Mouse (Mus musculus) C2C12 (cell line): ENCODE data around the gene Acot4. TPM values are rescaled to one million over a fixed set of nuclear protein-coding genes. Genes with fewer than 3 reads are reported as not detected.
"Not testable (repeated sequence)": the region's sequence is repeated elsewhere in the genome, so short reads cannot be mapped to it uniquely, and the experiment has no call there.

ENCODE experiments used
- H3K27me3 ChIP-seq: one replicate; pipeline ENCODE4 v1.6.1; 2011; ENCODE audit not compliant: control insufficient read depth, insufficient read depth, insufficient read length
- H3K36me3 ChIP-seq: one replicate; pipeline ENCODE4 v1.6.1; 2011; ENCODE audit not compliant: control insufficient read depth, insufficient read depth
- H3K4me3 ChIP-seq: one replicate; pipeline ENCODE4 v1.5.1; 2011; ENCODE audit warnings: mild to moderate bottlenecking, control low read depth; ENCODE audit not compliant: poor library complexity, insufficient read depth, severe bottlenecking
- H3K79me2 ChIP-seq: one replicate; pipeline ENCODE4 v1.6.1; 2011; ENCODE audit not compliant: control insufficient read depth, insufficient read depth
- H3K79me3 ChIP-seq: one replicate; pipeline ENCODE4 v1.6.1; 2011; ENCODE audit warnings: low read depth, control low read depth
- H3ac ChIP-seq: one replicate; pipeline ENCODE3; 2011; ENCODE audit warnings: low read depth; ENCODE audit not compliant: control insufficient read depth, insufficient read length
- CEBPB ChIP-seq: IDR thresholded peaks from one replicate; pipeline ENCODE4 v1.6.1; 2011; ENCODE audit warnings: low read depth, mild to moderate bottlenecking, control low read depth, moderate library complexity
- CTCF ChIP-seq: IDR thresholded peaks from one replicate; pipeline ENCODE4 v1.5.1; 2011; ENCODE audit not compliant: control insufficient read depth, insufficient read depth, insufficient read length
- FOSL1 ChIP-seq: IDR thresholded peaks from one replicate; pipeline ENCODE4 v1.8.0; 2011; ENCODE audit warnings: mild to moderate bottlenecking, low read length; ENCODE audit not compliant: poor library complexity, insufficient read depth, severe bottlenecking
- MAX ChIP-seq: IDR thresholded peaks from one replicate; pipeline ENCODE4 v1.6.1; 2011; ENCODE audit warnings: mild to moderate bottlenecking, control low read depth
- MYOD1 ChIP-seq: IDR thresholded peaks from one replicate; pipeline ENCODE4 v1.6.1; 2011; ENCODE audit warnings: low read depth; ENCODE audit not compliant: control insufficient read depth, insufficient read length
- MYOG ChIP-seq: IDR thresholded peaks from one replicate; pipeline ENCODE4 v1.6.1; 2011; ENCODE audit not compliant: control insufficient read depth, insufficient read length; ENCODE audit errors: extremely low read depth
- USF1 ChIP-seq: IDR thresholded peaks from one replicate; pipeline ENCODE4 v1.6.1; 2011; ENCODE audit warnings: low read depth, mild to moderate bottlenecking, control low read depth, moderate library complexity
- polyA plus RNA-seq: library from polyadenylated mRNA; unstranded; fragments of >200 nt; fragmentation: generic; extraction: Trizol; gene quantifications from one replicate; pipeline ENCODE4 v1.2.1, GENCODE M21; 2012; ENCODE audit warnings: missing spikeins

The Acot4 gene
- polyA plus RNA-seq, 1 experiment: under 0.01 TPM

DNA sequence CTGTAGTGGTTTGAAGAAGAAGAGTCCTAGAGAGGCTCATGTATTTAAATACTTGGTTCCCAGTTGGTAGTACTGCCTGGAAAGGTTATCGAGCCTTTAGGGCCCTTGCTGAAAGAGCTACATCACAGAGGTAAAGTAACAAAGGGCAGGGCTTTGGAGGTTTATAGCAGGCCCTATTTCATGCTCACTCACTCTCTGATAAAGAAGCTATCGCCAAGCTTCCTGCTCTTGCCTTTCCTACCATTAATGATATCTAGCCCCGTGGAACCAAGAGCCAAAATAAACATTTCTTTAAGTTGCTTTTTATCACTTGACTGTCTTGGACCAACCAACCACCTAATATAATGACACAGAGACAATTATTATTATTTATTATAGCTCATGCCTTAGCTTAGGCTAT is 37.8 kb upstream of the Acot4 start:
- Histone ChIP-seq H3K79me3 (no peaks in the 10 kb centered on the region), H3K4me3 (no peak overlapping the region), H3ac (no peak overlapping the region), H3K79me2 (no peaks in the 10 kb centered on the region), H3K27me3 (no peaks in the 10 kb centered on the region), H3K36me3 (no peaks in the 10 kb centered on the region)
- no peak for TF ChIP-seq FOSL1
- no peak for TF ChIP-seq MAX
- TF ChIP-seq CTCF: no peak

DNA sequence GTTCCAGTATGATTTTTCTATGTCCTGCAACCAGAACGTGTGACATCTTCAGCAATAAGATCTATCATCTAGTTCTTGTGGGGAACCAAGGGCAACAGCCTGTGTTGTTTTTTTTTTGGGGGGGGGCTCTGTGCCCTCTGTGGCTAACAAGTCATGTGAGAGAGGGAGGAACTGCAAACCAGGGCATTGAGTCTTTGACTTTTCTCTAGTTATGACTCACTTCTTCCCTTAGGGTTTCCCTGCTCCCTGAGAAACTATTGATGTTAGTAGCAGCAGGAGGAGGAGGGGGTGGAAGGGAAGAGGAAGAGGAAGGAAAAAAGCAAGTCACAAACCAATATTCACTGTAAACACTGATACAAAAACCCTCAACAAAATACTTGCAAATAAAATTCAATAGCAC is 34.3 kb upstream of the Acot4 start:
- no peak for TF ChIP-seq MYOD1
- TF ChIP-seq MAX: no peak
- TF ChIP-seq MYOG: no peak
- no peak for TF ChIP-seq USF1
- TF ChIP-seq CEBPB: no peak
- TF ChIP-seq FOSL1: no peak
- no peak for TF ChIP-seq CTCF
- H3K79me2 ChIP-seq: no peaks in the 10 kb centered on the region
- H3K27me3 ChIP-seq: no peaks in the 10 kb centered on the region
- H3K36me3 ChIP-seq: no peaks in the 10 kb centered on the region
- H3ac ChIP-seq: no peak overlapping the region
- no peaks in the 10 kb centered on the region for H3K79me3 ChIP-seq
- H3K4me3 ChIP-seq: no peak overlapping the region

DNA sequence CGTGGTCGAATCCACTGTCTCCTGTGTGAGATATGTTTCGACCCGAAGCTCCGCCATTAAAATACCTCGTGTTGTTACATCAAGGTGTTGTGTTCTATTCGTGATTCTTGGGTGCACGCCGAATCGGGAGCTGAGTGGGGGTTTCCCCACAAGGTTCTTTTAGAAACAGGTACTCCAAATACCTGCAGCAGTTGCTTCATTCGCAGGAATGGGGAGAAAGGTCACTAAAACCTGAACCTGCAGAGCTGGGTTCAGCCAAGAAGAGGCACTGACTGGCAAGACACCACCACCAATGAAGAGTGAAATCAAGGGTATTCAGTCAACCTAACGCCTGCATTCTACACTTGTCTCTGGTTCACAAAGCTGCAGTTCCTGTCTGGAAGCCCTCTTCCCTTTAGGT is 29.9 kb upstream of the Acot4 start:
- H3K79me3 ChIP-seq: no peaks in the 10 kb centered on the region
- TF ChIP-seq CTCF (no peak), FOSL1 (no peak), USF1 (no peak), MAX (no peak), MYOG (no peak), MYOD1 (no peak), CEBPB (no peak)
- no peaks in the 10 kb centered on the region for H3K79me2 ChIP-seq
- no peak overlapping the region for H3ac ChIP-seq
- H3K4me3 ChIP-seq: no peak overlapping the region
- H3K27me3 ChIP-seq: peaks cover 15% of the 10 kb centered on the region
- no peaks in the 10 kb centered on the region for H3K36me3 ChIP-seq

DNA sequence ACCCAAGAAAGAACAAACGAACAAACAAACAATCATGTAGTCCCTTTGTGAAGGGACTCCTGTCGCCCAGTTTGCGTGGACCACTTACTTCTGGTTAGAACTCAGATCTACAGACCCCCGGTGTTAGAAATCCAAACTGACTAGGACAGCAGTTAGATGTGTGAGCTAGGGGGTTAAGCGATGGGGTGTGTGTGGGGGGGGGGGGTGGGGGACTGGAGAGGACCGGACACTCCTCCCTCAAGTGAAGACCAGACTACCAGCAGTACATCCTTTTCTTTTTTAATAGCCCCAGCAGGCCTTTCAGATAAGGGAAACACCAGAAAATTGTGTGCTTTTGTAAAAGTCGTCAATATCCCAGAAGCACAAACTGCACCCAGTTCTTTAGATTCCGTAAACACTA is 29.4 kb upstream of the Acot4 start:
- no peak for TF ChIP-seq USF1
- TF ChIP-seq CEBPB: no peak
- no peak for TF ChIP-seq MAX
- no peak for TF ChIP-seq CTCF
- TF ChIP-seq FOSL1: no peak
- TF ChIP-seq MYOD1: no peak
- no peak for TF ChIP-seq MYOG
- no peaks in the 10 kb centered on the region for H3K79me3 ChIP-seq
- no peaks in the 10 kb centered on the region for H3K79me2 ChIP-seq
- H3K36me3 ChIP-seq: no peaks in the 10 kb centered on the region
- H3ac ChIP-seq: no peak overlapping the region
- no peak overlapping the region for H3K4me3 ChIP-seq
- peaks cover 15% of the 10 kb centered on the region for H3K27me3 ChIP-seq

DNA sequence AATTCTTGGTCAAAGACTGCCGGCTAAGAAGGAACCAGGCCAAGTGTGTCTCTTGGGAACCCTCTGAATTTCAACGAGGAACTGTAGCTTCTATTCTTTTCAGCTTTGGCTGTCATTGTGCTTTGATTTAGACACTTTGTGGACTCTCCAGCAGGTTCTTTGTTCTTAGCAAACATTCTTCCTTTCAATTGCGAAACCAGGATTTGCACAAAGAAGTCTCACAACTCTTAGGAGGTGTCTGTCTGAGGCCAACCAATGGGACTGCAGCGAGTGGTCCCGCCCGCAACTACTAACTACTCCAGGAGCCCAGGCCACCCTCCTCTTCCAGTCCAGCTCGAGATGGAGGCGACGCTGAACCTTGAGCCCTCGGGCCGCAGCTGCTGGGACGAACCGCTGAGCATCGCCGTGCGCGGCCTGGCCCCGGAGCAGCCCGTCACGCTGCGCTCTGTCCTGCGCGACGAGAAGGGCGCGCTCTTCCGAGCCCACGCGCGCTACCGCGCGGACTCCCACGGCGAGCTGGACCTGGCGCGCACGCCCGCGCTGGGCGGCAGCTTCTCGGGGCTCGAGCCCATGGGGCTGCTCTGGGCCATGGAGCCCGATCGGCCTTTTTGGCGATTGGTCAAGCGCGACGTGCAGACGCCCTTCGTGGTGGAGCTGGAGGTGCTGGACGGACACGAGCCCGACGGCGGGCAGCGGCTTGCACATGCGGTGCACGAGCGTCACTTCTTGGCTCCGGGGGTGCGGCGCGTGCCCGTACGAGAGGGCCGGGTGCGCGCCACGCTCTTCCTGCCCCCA is 28.8 kb upstream of the Acot4 start, which contains the start of gene Acot1:
Acot1 (plus strand) TSS at position 320 of the 795 bp plus-strand sequence.
- peak; percentile 8 for TF ChIP-seq CEBPB
- not testable (repeated sequence) for H3K79me2 ChIP-seq, H3K36me3 ChIP-seq, H3K4me3 ChIP-seq, H3ac ChIP-seq, H3K79me3 ChIP-seq
- peaks cover 15% of the 10 kb centered on the region for H3K27me3 ChIP-seq

DNA sequence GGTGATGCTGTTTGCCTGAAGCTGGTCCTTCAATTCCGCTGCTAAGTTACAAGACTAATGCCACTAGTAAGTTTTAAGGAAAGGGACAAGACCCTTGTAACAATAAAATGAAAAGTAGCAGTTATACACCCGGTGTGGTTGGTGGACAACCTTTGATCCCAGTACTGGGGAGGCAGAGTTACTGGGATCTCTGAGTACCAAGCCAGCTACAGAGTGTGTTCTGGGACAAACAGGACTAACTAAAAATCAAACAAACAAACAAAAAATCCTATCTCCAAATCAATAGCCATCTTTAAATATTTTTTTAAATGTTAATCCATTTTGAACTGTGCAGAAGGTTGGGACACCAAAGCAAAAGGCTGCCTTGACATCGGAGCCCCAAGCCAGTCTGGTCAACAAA is 28.0 kb upstream of the Acot4 start:
- Histone ChIP-seq H3K36me3 (no peaks in the 10 kb centered on the region), H3K4me3 (no peak overlapping the region)

More for the DNA sequence above, 28.0 kb upstream of the Acot4 start:
- TF ChIP-seq CEBPB (no peak), USF1 (no peak), MAX (no peak), CTCF (no peak), MYOG (no peak), FOSL1 (no peak), MYOD1 (no peak)
- Histone ChIP-seq H3K79me3 (no peaks in the 10 kb centered on the region), H3ac (no peak overlapping the region), H3K79me2 (no peaks in the 10 kb centered on the region), H3K27me3 (peaks cover 15% of the 10 kb centered on the region)
